Mouse (Mus musculus) liver, embryonic 11.5 days (tissue): Measurements from ENCODE around the gene Ppm1n. TPM values are rescaled to one million over a fixed set of nuclear protein-coding genes. Genes with fewer than 3 reads are reported as not detected.
A peak's percentile ranks its signal among the peaks of the same experiment; 100 is the strongest.
"Not testable (repeated sequence)": the region's sequence is repeated elsewhere in the genome, so short reads cannot be mapped to it uniquely, and the experiment has no call there.

Experiments used
- ATAC-seq: fragments of 200-750 bp; cut with Nextera tagmentation; replicated peaks from 2 replicates; pipeline ENCODE4 v1.8.0; 2017; ENCODE audit warnings: moderate number of reproducible peaks, mild to moderate bottlenecking, moderate TSS enrichment, moderate library complexity; ENCODE audit not compliant: low FRiP score
- DNase-seq: peaks from one replicate; pipeline ENCODE4 v3.0.0-alpha.2; 2017; ENCODE audit warnings: low spot score
- H3K27ac ChIP-seq: fragments of 300-500 bp; sonication (generic); 2 replicates; pipeline ENCODE4 v1.5.1; 2014; ENCODE audit warnings: mild to moderate bottlenecking, low read depth, low read length, control low read depth
- H3K27me3 ChIP-seq: fragments of 300-500 bp; sonication (generic); replicated peaks from 2 replicates; pipeline ENCODE4 v1.6.1; 2014; ENCODE audit warnings: low read length, mixed read lengths; ENCODE audit not compliant: control insufficient read depth, insufficient read depth
- H3K36me3 ChIP-seq: fragments of 300-500 bp; sonication (generic); 2 replicates; pipeline ENCODE4 v1.6.1; 2014; ENCODE audit warnings: mild to moderate bottlenecking, low read length, moderate library complexity, mixed read lengths; ENCODE audit not compliant: control insufficient read depth, insufficient read depth
- H3K4me1 ChIP-seq: fragments of 300-500 bp; sonication (generic); replicated peaks from 2 replicates; pipeline ENCODE4 v1.6.1; 2014; ENCODE audit warnings: low read length, mixed read lengths; ENCODE audit not compliant: control insufficient read depth, insufficient read depth
- H3K4me2 ChIP-seq: fragments of 300-500 bp; sonication (generic); 2 replicates; pipeline ENCODE4 v1.6.1; 2014; ENCODE audit warnings: mild to moderate bottlenecking, control low read depth, moderate library complexity
- H3K4me3 ChIP-seq: fragments of 300-500 bp; sonication (generic); 2 replicates; pipeline ENCODE4 v1.5.1; 2014; ENCODE audit warnings: low read depth, low read length, control low read depth
- H3K9ac ChIP-seq: fragments of 300-500 bp; sonication (generic); 2 replicates; pipeline ENCODE4 v1.6.1; 2014; ENCODE audit warnings: low read depth, low read length, control low read depth
- H3K9me3 ChIP-seq: fragments of 300-500 bp; sonication (generic); 2 replicates; pipeline ENCODE4 v1.6.1; 2016; ENCODE audit warnings: low read length, inconsistent platforms, mixed read lengths; ENCODE audit not compliant: control insufficient read depth
- WGBS: fragments of 180-500 bp; shearing (Covaris S2); extraction: QIAGEN DNeasy Blood & Tissue Kit; methylation state at CpG from one replicate; pipeline ENCODE4 v1.1.7; 2014; 5-methylcytosine and 5-hydroxymethylcytosine counted together
- polyA plus RNA-seq: library from polyadenylated mRNA; unstranded; fragments of >200 nt; fragmentation: Nextera tagmentation; extraction: Ambion mirVana; gene quantifications from 2 replicates; pipeline ENCODE4 v1.2.1, GENCODE M21; 2014

The Ppm1n gene
- polyA plus RNA-seq, 1 experiment from 2014 or later: not detected

DNA sequence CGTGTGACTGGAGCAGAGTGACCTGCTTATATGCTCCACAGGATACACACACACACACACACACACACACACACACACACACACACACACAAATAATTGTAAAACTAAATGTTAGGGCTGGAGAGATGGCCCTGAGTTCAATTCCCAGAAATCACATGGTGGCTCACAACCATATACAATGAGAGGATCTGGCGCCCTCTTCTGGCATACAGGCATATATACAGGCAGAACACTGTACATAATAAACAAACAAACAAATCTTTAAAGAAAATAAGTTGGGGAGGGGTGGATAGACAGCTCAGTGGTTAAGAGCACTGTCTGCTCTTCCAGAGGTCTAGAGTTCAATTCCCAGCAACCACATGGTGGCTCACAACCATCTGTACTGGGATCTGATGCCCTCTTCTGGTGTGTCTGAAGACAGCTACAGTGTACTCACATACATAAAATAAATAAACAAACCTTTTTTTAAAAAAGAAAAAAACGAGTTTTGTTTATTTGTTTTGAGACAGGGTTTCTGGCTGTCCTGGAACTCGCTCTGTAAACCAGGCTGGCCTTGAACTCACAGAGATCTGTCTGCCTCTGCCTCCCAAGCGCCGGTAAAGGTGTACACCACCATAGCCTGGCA, 1.9 kb upstream of the Ppm1n start:
- Histone ChIP-seq H3K27me3 (peaks cover 62% of the 10 kb centered on the region), H3K4me1 (peaks cover 11% of the 10 kb centered on the region), H3K4me2 (peak overlapping the region; percentile 100), H3K4me3 (peak overlapping the region; percentile 69)
- H3K27ac ChIP-seq, H3K9ac ChIP-seq, H3K36me3 ChIP-seq, H3K9me3 ChIP-seq, DNase-seq: not testable (repeated sequence)
- 30% methylated on average over 6 of the region's 6 CpGs for WGBS
- ATAC-seq: peak; percentile 14

- peaks cover 58% of the 10 kb centered on the region for H3K27me3 ChIP-seq
- H3K9me3 ChIP-seq: no peaks in the 10 kb centered on the region
- ATAC-seq: no peak
- DNase-seq: no peak
- peaks cover 11% of the 10 kb centered on the region for H3K4me1 ChIP-seq
- H3K4me2 ChIP-seq: peak overlapping the region; percentile 56
- no peak overlapping the region for H3K9ac ChIP-seq
- H3K27ac ChIP-seq: no peak overlapping the region
- WGBS: 4% methylated on average over 34 of the region's 34 CpGs
- peak overlapping the region; percentile 33 for H3K4me3 ChIP-seq
- H3K36me3 ChIP-seq: no peaks in the 10 kb centered on the region
Measured at GRCm38 (mm10) chr7:19279052-19279451, 812 bp downstream of the Ppm1n start.

GRCm38 (mm10) chr7:19276253-19276652, 3.6 kb downstream of the Ppm1n start:
- Histone ChIP-seq H3K9ac (no peak overlapping the region), H3K4me3 (no peak overlapping the region), H3K4me1 (0 out of 2 replicates have a peak, but pooled peaks cover 2% of the 10 kb centered on the region), H3K27ac (no peak overlapping the region), H3K36me3 (no peaks in the 10 kb centered on the region), H3K4me2 (no peak overlapping the region), H3K9me3 (no peaks in the 10 kb centered on the region), H3K27me3 (peaks cover 41% of the 10 kb centered on the region)
- DNase-seq (no peak), ATAC-seq (no peak)
- WGBS: 46% methylated on average over 4 of the region's 4 CpGs

DNA sequence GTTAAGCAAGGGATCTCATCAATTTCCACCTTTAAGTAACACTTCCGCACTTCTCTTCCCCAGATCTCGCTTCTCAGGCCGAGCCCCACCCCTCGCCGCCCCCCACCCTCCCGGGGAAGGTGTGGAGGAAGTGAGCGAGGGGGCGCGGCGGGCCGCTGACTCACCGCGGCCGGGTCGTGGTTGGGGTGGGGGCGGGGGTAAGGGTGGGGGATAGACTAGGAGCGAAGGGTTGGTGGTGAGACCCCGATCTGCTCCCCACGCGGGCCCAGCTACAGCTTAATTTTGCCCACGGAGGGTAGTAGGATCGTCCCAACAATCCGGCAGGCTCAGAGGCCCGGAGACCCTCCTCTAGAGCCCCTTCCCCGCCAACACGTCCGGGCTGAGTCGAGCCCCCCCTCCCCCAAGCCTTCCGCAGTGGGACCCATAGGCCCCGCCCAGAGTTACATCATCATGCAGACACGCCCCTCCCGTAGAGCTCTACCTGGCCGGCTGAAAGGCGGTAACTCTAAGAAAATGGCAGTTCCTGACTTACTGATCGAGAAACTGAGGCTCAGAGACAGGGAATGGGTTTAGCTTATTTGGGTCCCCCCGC, 7.6 kb downstream of the Ppm1n start:
- DNase-seq: peak; percentile 90
- H3K4me2 ChIP-seq: peak overlapping the region; percentile 90
- peaks cover 4% of the 10 kb centered on the region; the same call in 1 of the 2 replicates for H3K36me3 ChIP-seq
- 0% methylated on average over 36 of the region's 36 CpGs for WGBS
- peak overlapping the region; percentile 98 for H3K27ac ChIP-seq
- ATAC-seq: peak; percentile 72
- no peaks in the 10 kb centered on the region for H3K9me3 ChIP-seq
- H3K27me3 ChIP-seq: peaks cover under 1% of the 10 kb centered on the region
- peak overlapping the region; percentile 93 for H3K9ac ChIP-seq
- peaks cover 22% of the 10 kb centered on the region for H3K4me1 ChIP-seq
- peak overlapping the region; percentile 98 for H3K4me3 ChIP-seq

DNA sequence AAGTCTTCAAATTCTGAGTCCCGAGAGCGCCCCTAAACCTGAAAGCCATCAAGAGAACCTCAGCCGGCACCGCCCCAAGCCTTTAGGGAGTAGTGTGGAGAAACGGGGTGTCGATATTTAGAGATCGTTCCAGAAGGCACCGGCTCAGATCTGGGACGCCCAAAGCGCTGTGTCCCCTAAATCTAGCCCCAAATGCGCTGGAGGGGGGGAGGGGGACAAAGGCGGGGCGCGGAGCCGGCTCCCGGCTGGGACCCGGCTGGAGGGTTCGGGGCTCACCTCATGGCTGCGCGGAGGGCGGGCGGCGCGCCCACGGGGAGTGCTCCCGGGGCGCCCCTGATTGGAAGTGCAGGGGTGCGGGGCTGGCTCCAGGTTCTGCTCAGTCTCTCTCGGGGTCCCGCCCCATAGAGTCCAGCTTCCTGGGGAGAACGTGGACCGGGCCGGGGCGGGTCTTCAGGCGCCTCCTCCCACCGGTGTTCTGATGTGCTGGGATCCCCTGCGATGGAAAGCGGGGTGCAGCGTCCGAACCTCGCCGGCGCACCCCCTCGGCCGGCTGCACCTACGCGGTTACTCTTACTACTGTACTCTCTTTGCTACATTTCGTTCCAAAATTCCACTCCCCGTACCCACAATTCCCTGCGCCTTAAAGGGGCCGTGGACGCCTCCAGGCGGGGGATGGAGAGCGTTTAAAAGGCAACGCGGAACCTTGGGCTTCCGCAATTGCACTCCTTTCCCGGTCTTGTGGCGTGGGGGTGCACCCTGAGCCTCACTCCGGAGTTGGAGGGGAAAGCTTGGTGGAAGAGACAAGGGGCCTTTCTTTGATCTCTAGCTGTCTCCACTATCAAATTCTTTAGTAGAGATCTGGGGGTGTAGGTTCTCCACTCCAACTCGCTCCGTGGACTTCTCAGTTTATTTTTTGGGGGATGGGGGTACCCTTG, 8.4 kb downstream of the Ppm1n start, which contains the start of gene Vasp:
Vasp (minus strand) TSS at position 580 of the 935 bp plus-strand sequence.
- WGBS: under 1% methylated on average over 52 of the region's 62 CpGs
- Histone ChIP-seq H3K9me3 (no peaks in the 10 kb centered on the region), H3K27me3 (no peaks in the 10 kb centered on the region), H3K9ac (peak within 1 kb of the TSS; percentile 93), H3K4me1 (peaks cover 29% of the 10 kb centered on the region), H3K27ac (peak within 1 kb of the TSS; percentile 98), H3K36me3 (peaks cover 4% of the 10 kb centered on the region; the same call in 1 of the 2 replicates), H3K4me2 (peak within 1 kb of the TSS; percentile 90), H3K4me3 (peak within 1 kb of the TSS; percentile 98)
- ATAC-seq (peak; percentile 63), DNase-seq (peak; percentile 85)

DNA sequence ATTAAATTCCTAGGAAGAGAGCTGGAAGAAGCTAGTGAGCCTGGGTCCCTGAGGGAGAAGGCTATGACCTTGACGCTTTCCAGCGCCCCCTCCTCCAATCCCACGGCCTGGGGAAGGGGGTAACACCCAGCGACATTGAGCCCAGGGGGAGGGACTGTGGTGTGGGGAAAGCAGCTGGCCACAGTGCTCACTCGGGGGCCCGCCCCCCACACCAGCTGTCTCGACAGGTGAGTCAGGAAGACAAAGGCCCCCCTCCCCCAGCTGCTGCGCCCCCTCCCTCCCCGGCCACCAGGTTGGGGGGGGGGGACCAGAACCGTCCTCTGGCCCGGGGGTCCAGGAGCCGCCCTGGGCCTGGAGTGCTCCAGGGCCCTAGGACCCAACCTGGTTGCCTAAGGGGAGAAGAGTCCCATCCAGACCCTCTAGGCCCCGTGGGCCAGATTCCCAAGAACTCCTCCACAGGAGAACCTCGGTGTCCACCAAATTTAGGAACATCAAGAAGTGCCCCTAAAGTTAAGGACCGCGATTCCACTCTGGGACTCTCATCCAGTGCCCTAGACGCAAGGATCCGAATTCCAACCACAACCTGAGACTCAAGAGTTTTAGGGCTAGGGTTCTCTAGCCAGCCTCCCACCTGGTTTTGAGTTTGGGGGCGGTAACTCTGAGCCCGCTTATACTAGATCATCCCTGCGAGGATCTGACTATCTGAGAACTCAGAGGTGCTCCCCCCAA, 9.2 kb downstream of the Ppm1n start:
- peak overlapping the region; percentile 98 for H3K4me3 ChIP-seq
- H3K4me1 ChIP-seq: peaks cover 37% of the 10 kb centered on the region
- peak overlapping the region; percentile 90 for H3K4me2 ChIP-seq
- H3K27ac ChIP-seq: peak overlapping the region; percentile 98
- ATAC-seq (no peak), DNase-seq (no peak)
- peak overlapping the region; percentile 93 for H3K9ac ChIP-seq
- H3K9me3 ChIP-seq: no peaks in the 10 kb centered on the region
- WGBS: under 1% methylated on average over 20 of the region's 21 CpGs
- H3K27me3 ChIP-seq: no peaks in the 10 kb centered on the region
- H3K36me3 ChIP-seq: peaks cover 7% of the 10 kb centered on the region; the same call in 1 of the 2 replicates

- DNase-seq: peak; percentile 69
- Histone ChIP-seq H3K9me3 (no peaks in the 10 kb centered on the region), H3K27me3 (no peaks in the 10 kb centered on the region), H3K36me3 (peaks cover 7% of the 10 kb centered on the region; the same call in 1 of the 2 replicates), H3K4me2 (peak overlapping the region; percentile 90), H3K4me3 (peak overlapping the region; percentile 98), H3K4me1 (peaks cover 45% of the 10 kb centered on the region), H3K27ac (peak overlapping the region; percentile 98), H3K9ac (peak overlapping the region; percentile 93)
- 2% methylated on average over 18 of the region's 19 CpGs for WGBS
- ATAC-seq: peak; percentile 32
Measured at GRCm38 (mm10) chr7:19269721-19270441, 10.0 kb downstream of the Ppm1n start.
